Mouse (Mus musculus) 3T3-L1 (cell line): ENCODE measurements at regions not wholly inside any gene's neighbourhood (a gene's known extent, or its start where the extent isn't known, plus 50 kb on each side); places are given as distances from the start of the nearest gene placed in this dataset.
"Not testable (repeated sequence)": the region's sequence is repeated elsewhere in the genome, so short reads cannot be mapped to it uniquely, and the experiment has no call there.

Experiments used
- DNase-seq: peaks from one replicate; pipeline ENCODE4 v3.0.0-alpha.2; 2015; ENCODE audit warnings: low read depth, low spot score

- DNase-seq: no peak
Measured at GRCm38 (mm10) chr12:46636888-46637287, 181.8 kb downstream of the Nova1 start.

- peak; percentile 70 for DNase-seq
Measured at GRCm38 (mm10) chr12:46635125-46635772, 183.5 kb downstream of the Nova1 start.

- DNase-seq: no peak
Measured at GRCm38 (mm10) chr12:46634771-46635124, 184.0 kb downstream of the Nova1 start.

- not testable (repeated sequence) for DNase-seq
Measured at GRCm38 (mm10) chr12:46632384-46632783, 186.3 kb downstream of the Nova1 start.

GRCm38 (mm10) chr12:46627320-46627719, 191.4 kb downstream of the Nova1 start:
- DNase-seq: peak; percentile 44

GRCm38 (mm10) chr12:46611439-46611838, 207.3 kb downstream of the Nova1 start:
- no peak for DNase-seq

- peak; percentile 27 for DNase-seq
Measured at GRCm38 (mm10) chr12:46609580-46610311, 209.0 kb downstream of the Nova1 start.

- no peak for DNase-seq
Measured at GRCm38 (mm10) chr12:46608290-46608910, 210.3 kb downstream of the Nova1 start.

- DNase-seq: no peak
Measured at GRCm38 (mm10) chr12:46597200-46597599, 221.5 kb downstream of the Nova1 start.

- no peak for DNase-seq
Measured at GRCm38 (mm10) chr12:46568665-46569064, 250.1 kb downstream of the Nova1 start.

- no peak for DNase-seq
Measured at GRCm38 (mm10) chr12:46566324-46566723, 252.4 kb downstream of the Nova1 start.

GRCm38 (mm10) chr12:46520942-46521341, 297.8 kb downstream of the Nova1 start:
- no peak for DNase-seq

GRCm38 (mm10) chr12:46507829-46508228, 310.9 kb downstream of the Nova1 start:
- no peak for DNase-seq

GRCm38 (mm10) chr12:46492465-46492864, 326.3 kb downstream of the Nova1 start:
- DNase-seq: no peak

GRCm38 (mm10) chr12:46450888-46451287, 367.8 kb downstream of the Nova1 start:
- DNase-seq: no peak

GRCm38 (mm10) chr12:46444644-46445313, 373.9 kb downstream of the Nova1 start:
- no peak for DNase-seq

GRCm38 (mm10) chr12:46419591-46419990, 399.1 kb downstream of the Nova1 start:
- no peak for DNase-seq

- no peak for DNase-seq
Measured at GRCm38 (mm10) chr12:46418990-46419389, 399.7 kb downstream of the Nova1 start.

GRCm38 (mm10) chr12:46416765-46417404, 401.8 kb downstream of the Nova1 start:
- no peak for DNase-seq

GRCm38 (mm10) chr12:46416250-46416649, 402.5 kb downstream of the Nova1 start:
- DNase-seq: no peak

- no peak for DNase-seq
Measured at GRCm38 (mm10) chr12:46405674-46406073, 413.1 kb downstream of the Nova1 start.

- no peak for DNase-seq
Measured at GRCm38 (mm10) chr12:46399653-46399975, 419.1 kb downstream of the Nova1 start.
